Comparison of ENCODE assay signal across 16 mouse cellular contexts in the genomic region with DNA sequence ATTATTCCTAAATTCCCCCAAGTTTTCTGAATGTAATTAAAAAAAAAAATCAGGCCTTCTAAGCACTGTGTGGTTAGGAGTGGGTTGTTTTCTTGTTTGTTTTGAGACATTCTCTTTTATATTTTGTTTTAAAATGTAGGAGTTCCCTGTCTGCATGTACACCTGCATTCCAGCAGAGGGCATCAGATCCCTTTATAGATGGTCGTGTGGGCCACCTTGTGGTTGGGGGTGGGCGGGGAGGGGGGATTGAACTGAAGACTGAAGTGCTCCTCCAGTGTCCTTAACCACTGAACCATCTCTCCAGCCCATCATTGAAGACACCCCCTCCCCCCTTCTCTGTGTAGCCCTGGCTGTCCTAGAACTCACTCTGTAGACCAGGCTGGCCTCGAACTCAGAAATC. TPM values are rescaled to one million over a fixed set of nuclear protein-coding genes. Genes with fewer than 3 reads are reported as not detected.
DNase-seq lines count a peak whose midpoint lies in the region; ATAC-seq and TF ChIP-seq lines count a peak whose summit lies in the region.
"Had no signal": no experiment of that assay in that cellular context is flagged by ENCODE, and none has a peak within 500 bp of the region (broad histone marks: within the 10 kb centered on the region; RNA-seq: fewer than 3 reads in every experiment).

No protein-coding gene starts in this region.

- H3K9me3 ChIP-seq in forebrain, embryonic 14.5 days (replicated peaks; ENCODE audit: control insufficient read depth, low read length) = no peaks in the 10 kb centered on the region
- H3K9me3 ChIP-seq in forebrain, embryonic 12.5 days = no peaks in the 10 kb centered on the region
- H3K9me3 ChIP-seq: heart, embryonic 10.5 days; liver, embryonic 15.5 days; neural tube, embryonic 13.5 days; stomach, embryonic 15.5 days had no signal

- no peak for TF ChIP-seq POLR2A in liver, adult 2 months (IDR thresholded peaks at IDR 0.05; ENCODE audit: extremely low read depth, insufficient read depth, low read length)
- no peak for TF ChIP-seq POLR2A in brain, embryonic 14.5 days (IDR thresholded peaks at IDR 0.05; ENCODE audit: borderline replicate concordance, extremely low read depth, insufficient read depth, insufficient read length, poor library complexity, severe bottlenecking)

- no peaks in the 10 kb centered on the region for H3K27me3 ChIP-seq in forebrain, embryonic 14.5 days (replicated peaks; ENCODE audit: control insufficient read depth, insufficient read depth, low read length)
- H3K27me3 ChIP-seq in forebrain, embryonic 12.5 days = no peaks in the 10 kb centered on the region
- H3K27me3 ChIP-seq in liver, adult 2 months (ENCODE audit: control insufficient read depth, insufficient read depth, low read length) = no peaks in the 10 kb centered on the region
- H3K27me3 ChIP-seq: CH12.LX; neural tube, embryonic 13.5 days; stomach, embryonic 15.5 days had no signal

- H3K79me2 ChIP-seq in liver, adult 2 months (ENCODE audit: control insufficient read depth, insufficient read depth, low read length) = no peaks in the 10 kb centered on the region; the same call in 1 of the 2 replicates

- H3K36me3 ChIP-seq in forebrain, embryonic 14.5 days (ENCODE audit: control insufficient read depth, insufficient read depth, low read length) = peaks cover 48% of the 10 kb centered on the region
- H3K36me3 ChIP-seq in forebrain, embryonic 12.5 days (replicated peaks) = peaks cover 47% of the 10 kb centered on the region
- peaks cover 11% of the 10 kb centered on the region for H3K36me3 ChIP-seq in liver, adult 2 months (ENCODE audit: control insufficient read depth, insufficient read depth, low read length)

- no peak overlapping the region for H3K9ac ChIP-seq in forebrain, embryonic 14.5 days (ENCODE audit: low read length)
- H3K9ac ChIP-seq in forebrain, embryonic 12.5 days = no peak overlapping the region
- no peak overlapping the region for H3K9ac ChIP-seq in liver, adult 2 months (ENCODE audit: low read depth, low read length)
- H3K9ac ChIP-seq: hindbrain, embryonic 14.5 days; liver, embryonic 15.5 days; neural tube, embryonic 13.5 days; stomach, embryonic 15.5 days had no signal

- peak; percentile 33; the same call in 1 of the 2 replicates for TF ChIP-seq CTCF in liver, adult 2 months (IDR thresholded peaks at IDR 0.05; ENCODE audit: low read depth, low read length)
- TF ChIP-seq CTCF in brain, embryonic 14.5 days (IDR thresholded peaks at IDR 0.05; ENCODE audit: borderline replicate concordance, extremely low read depth, insufficient read depth, insufficient read length) = peak; percentile 37; the same call in 1 of the 2 replicates

- WGBS in forebrain, embryonic 14.5 days = 53% methylated on average over 3 of the region's 3 CpGs
- WGBS in forebrain, embryonic 12.5 days = 53% methylated on average over 3 of the region's 3 CpGs
- 58% methylated on average over 3 of the region's 3 CpGs for WGBS in liver, adult 2 months

- H3K4me3 ChIP-seq in forebrain, embryonic 14.5 days (ENCODE audit: low read depth, low read length) = no peak overlapping the region
- H3K4me3 ChIP-seq in forebrain, embryonic 12.5 days (replicated peaks) = no peak overlapping the region
- no peak overlapping the region for H3K4me3 ChIP-seq in liver, adult 2 months (ENCODE audit: insufficient read depth, low read depth, low read length)
- H3K4me3 ChIP-seq: heart, embryonic 10.5 days; liver, embryonic 15.5 days; neural tube, embryonic 13.5 days; stomach, embryonic 15.5 days had no signal

- peak; percentile 29 for DNase-seq in forebrain, embryonic 14.5 days (ENCODE audit: low spot score)
- DNase-seq in liver, adult 2 months (ENCODE audit: extremely low read depth, low read depth, low spot score) = no peak
- DNase-seq in liver = no peak
- DNase-seq in CD4-positive helper T cell, adult 2 months (ENCODE audit: low read depth, low spot score) = peak; percentile 45
- no peak for DNase-seq in brain, embryonic 14.5 days (ENCODE audit: low read depth)
- no peak for DNase-seq in left cerebral cortex, adult 8-10 months (ENCODE audit: low spot score in 2 of 2)
- DNase-seq in left cerebral cortex, adult 18-20 months (ENCODE audit: low spot score in 2 of 2) = no peak
- DNase-seq: kidney, postnatal 10 days had no signal

- no peak overlapping the region for H3K4me2 ChIP-seq in forebrain, embryonic 14.5 days (ENCODE audit: low read length)
- H3K4me2 ChIP-seq in forebrain, embryonic 12.5 days = no peak overlapping the region
- H3K4me2 ChIP-seq: hindbrain, embryonic 14.5 days; liver, embryonic 15.5 days; midbrain, embryonic 11.5 days; neural tube, embryonic 13.5 days; stomach, embryonic 15.5 days had no signal

- no peak for ATAC-seq in forebrain, embryonic 14.5 days
- no peak for ATAC-seq in forebrain, embryonic 12.5 days (ENCODE audit: low FRiP score)

- H3K27ac ChIP-seq in forebrain, embryonic 14.5 days (ENCODE audit: low read depth, low read length) = no peak overlapping the region
- H3K27ac ChIP-seq in forebrain, embryonic 12.5 days = no peak overlapping the region
- H3K27ac ChIP-seq in liver, adult 2 months (replicated peaks; ENCODE audit: insufficient read depth, low read depth, low read length) = no peak overlapping the region
- H3K27ac ChIP-seq: heart, embryonic 10.5 days; hindbrain, embryonic 14.5 days; liver, embryonic 15.5 days; neural tube, embryonic 13.5 days; stomach, embryonic 15.5 days had no signal

- no peaks in the 10 kb centered on the region for H3K4me1 ChIP-seq in forebrain, embryonic 14.5 days (ENCODE audit: control insufficient read depth, insufficient read depth, low read length)
- peaks cover 17% of the 10 kb centered on the region for H3K4me1 ChIP-seq in forebrain, embryonic 12.5 days
- H3K4me1 ChIP-seq in liver, adult 2 months (ENCODE audit: control insufficient read depth, insufficient read depth, low read length) = peaks cover 3% of the 10 kb centered on the region

RNA-seq across cellular contexts. Expression of a gene that starts 14.3 kb away (rescaled TPM):
- polyA plus RNA-seq in forebrain, embryonic 14.5 days (2014; fragmentation: Nextera tagmentation; extraction: Ambion mirVana) = 18.9 and 28.4 TPM in 2 replicates
- polyA plus RNA-seq in forebrain, embryonic 12.5 days (2016; fragmentation: Nextera tagmentation; extraction: Ambion mirVana) = 39.7 and 41.2 TPM in 2 replicates
- total RNA-seq in liver, adult 2 months (2014; rRNA removed) = 2.3 and 3.1 TPM in 2 replicates
- polyA plus RNA-seq in liver, adult 2 months (2012; rRNA removed) = 16.7 and 17.2 TPM in 2 replicates
- 45.4 and 46.2 TPM in 2 replicates for polyA plus RNA-seq in brain, embryonic 14.5 days (2012; rRNA removed)
- total RNA-seq in left cerebral cortex, adult 8-10 months (2022) = 10 to 100 TPM; 36.8 to 40.0 (median 37.1) TPM
- total RNA-seq in left cerebral cortex, adult 18-20 months (2021) = 10 to 100 TPM; 34.9 TPM

RNA-seq across cellular contexts. Expression of a gene that starts 14.5 kb away (rescaled TPM):
- polyA plus RNA-seq in forebrain, embryonic 14.5 days (2014; fragmentation: Nextera tagmentation; extraction: Ambion mirVana) = 11.2 and 14.2 TPM in 2 replicates
- 14.3 and 18.1 TPM in 2 replicates for polyA plus RNA-seq in forebrain, embryonic 12.5 days (2016; fragmentation: Nextera tagmentation; extraction: Ambion mirVana)
- total RNA-seq in liver, adult 2 months (2014; rRNA removed) = 2.3 and 2.4 TPM in 2 replicates
- 10.2 and 14.0 TPM in 2 replicates for polyA plus RNA-seq in liver, adult 2 months (2012; rRNA removed)
- polyA plus RNA-seq in brain, embryonic 14.5 days (2012; rRNA removed) = 155 and 186 TPM in 2 replicates
- total RNA-seq in left cerebral cortex, adult 8-10 months (2022) = 100 to 1,000 TPM; 201 to 224 (median 207) TPM
- total RNA-seq in left cerebral cortex, adult 18-20 months (2021) = 100 to 1,000 TPM; 176 TPM

Comparison
In these comparisons a context has a peak if more than half of its experiments do, and no peak if none do; other contexts are left out.
1. DNase-seq: peak in forebrain, embryonic 14.5 days (single experiment) and CD4-positive helper T cell, adult 2 months (single experiment); none in liver, adult 2 months (single experiment), liver (single experiment), brain, embryonic 14.5 days (single experiment), left cerebral cortex, adult 8-10 months (0 of 2) and left cerebral cortex, adult 18-20 months (0 of 2).